Mouse (Mus musculus) C2C12 (cell line): ENCODE measurements around the gene Apaf1. TPM values are rescaled to one million over a fixed set of nuclear protein-coding genes. Genes with fewer than 3 reads are reported as not detected.

Source experiments
- H3K27me3 ChIP-seq: one replicate; pipeline ENCODE4 v1.6.1; 2011; ENCODE audit not compliant: control insufficient read depth, insufficient read depth, insufficient read length
- H3K36me3 ChIP-seq: one replicate; pipeline ENCODE4 v1.6.1; 2011; ENCODE audit not compliant: control insufficient read depth, insufficient read depth
- H3K4me3 ChIP-seq: one replicate; pipeline ENCODE4 v1.5.1; 2011; ENCODE audit warnings: mild to moderate bottlenecking, control low read depth; ENCODE audit not compliant: poor library complexity, insufficient read depth, severe bottlenecking
- H3K79me2 ChIP-seq: one replicate; pipeline ENCODE4 v1.6.1; 2011; ENCODE audit not compliant: control insufficient read depth, insufficient read depth
- H3K79me3 ChIP-seq: one replicate; pipeline ENCODE4 v1.6.1; 2011; ENCODE audit warnings: low read depth, control low read depth
- H3ac ChIP-seq: one replicate; pipeline ENCODE3; 2011; ENCODE audit warnings: low read depth; ENCODE audit not compliant: control insufficient read depth, insufficient read length
- CEBPB ChIP-seq: IDR thresholded peaks from one replicate; pipeline ENCODE4 v1.6.1; 2011; ENCODE audit warnings: low read depth, mild to moderate bottlenecking, control low read depth, moderate library complexity
- CTCF ChIP-seq: IDR thresholded peaks from one replicate; pipeline ENCODE4 v1.5.1; 2011; ENCODE audit not compliant: control insufficient read depth, insufficient read depth, insufficient read length
- FOSL1 ChIP-seq: IDR thresholded peaks from one replicate; pipeline ENCODE4 v1.8.0; 2011; ENCODE audit warnings: mild to moderate bottlenecking, low read length; ENCODE audit not compliant: poor library complexity, insufficient read depth, severe bottlenecking
- MAX ChIP-seq: IDR thresholded peaks from one replicate; pipeline ENCODE4 v1.6.1; 2011; ENCODE audit warnings: mild to moderate bottlenecking, control low read depth
- MYOD1 ChIP-seq: IDR thresholded peaks from one replicate; pipeline ENCODE4 v1.6.1; 2011; ENCODE audit warnings: low read depth; ENCODE audit not compliant: control insufficient read depth, insufficient read length
- MYOG ChIP-seq: IDR thresholded peaks from one replicate; pipeline ENCODE4 v1.6.1; 2011; ENCODE audit not compliant: control insufficient read depth, insufficient read length; ENCODE audit errors: extremely low read depth
- USF1 ChIP-seq: IDR thresholded peaks from one replicate; pipeline ENCODE4 v1.6.1; 2011; ENCODE audit warnings: low read depth, mild to moderate bottlenecking, control low read depth, moderate library complexity
- polyA plus RNA-seq: library from polyadenylated mRNA; unstranded; fragments of >200 nt; fragmentation: generic; extraction: Trizol; gene quantifications from one replicate; pipeline ENCODE4 v1.2.1, GENCODE M21; 2012; ENCODE audit warnings: missing spikeins

Gene Apaf1
- polyA plus RNA-seq, 1 experiment = 5.9 TPM

GRCm38 (mm10) chr10:91033942-91034341 lies 48.6 kb downstream of the Apaf1 start:
- TF ChIP-seq MYOG (no peak), CTCF (peak; percentile 53), MYOD1 (no peak)
- H3K79me3 ChIP-seq = no peaks in the 10 kb centered on the region
- no peak overlapping the region for H3ac ChIP-seq
- H3K36me3 ChIP-seq = peaks cover 36% of the 10 kb centered on the region
- no peak overlapping the region for H3K4me3 ChIP-seq
- H3K79me2 ChIP-seq = no peaks in the 10 kb centered on the region
- no peaks in the 10 kb centered on the region for H3K27me3 ChIP-seq

DNA sequence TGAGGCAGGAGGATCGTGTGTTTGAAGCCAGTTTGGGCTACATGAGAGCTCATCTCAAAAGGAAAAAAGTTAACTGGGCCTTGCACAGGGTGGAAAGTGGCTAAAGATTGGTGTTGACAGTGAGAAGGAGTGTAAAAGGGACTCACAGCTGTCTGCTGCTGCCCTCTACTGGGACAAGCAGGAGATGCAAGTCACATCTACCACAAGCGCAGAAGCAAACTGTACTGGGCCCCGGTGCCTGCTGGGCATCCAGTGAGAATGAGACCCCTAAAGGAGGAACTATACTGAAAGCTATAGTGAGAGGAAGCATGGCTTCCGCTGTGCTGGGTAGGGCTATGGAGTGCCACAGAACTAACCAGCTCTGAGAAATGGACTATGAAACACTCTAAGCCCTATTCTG lies 50.2 kb downstream of the Apaf1 start:
- no peak overlapping the region for H3ac ChIP-seq
- TF ChIP-seq MYOG (no peak), MAX (no peak), USF1 (no peak), CTCF (peak; percentile 53)
- H3K27me3 ChIP-seq = no peaks in the 10 kb centered on the region
- H3K79me3 ChIP-seq = no peaks in the 10 kb centered on the region
- no peak overlapping the region for H3K4me3 ChIP-seq
- no peaks in the 10 kb centered on the region for H3K79me2 ChIP-seq
- H3K36me3 ChIP-seq = peaks cover 35% of the 10 kb centered on the region

DNA sequence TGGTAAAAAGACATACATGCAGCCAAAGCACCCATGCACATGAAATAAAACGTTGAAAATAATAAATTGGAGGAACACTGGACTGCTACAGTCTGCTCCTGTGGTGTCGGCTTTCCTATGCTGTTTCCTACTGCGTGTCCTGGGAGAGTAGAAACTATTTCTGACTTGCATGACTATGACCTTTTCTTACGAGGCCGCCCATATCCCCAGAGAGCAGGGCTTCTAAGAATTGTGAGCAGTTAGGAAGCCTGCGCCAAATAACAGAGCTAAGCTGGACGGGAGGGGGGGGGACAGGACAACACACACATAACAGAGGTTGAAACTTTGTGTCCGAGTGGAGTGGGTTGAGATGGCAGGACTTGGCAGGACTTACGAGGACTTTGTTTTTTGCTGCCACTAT lies 51.4 kb downstream of the Apaf1 start:
- Histone ChIP-seq H3K27me3 (no peaks in the 10 kb centered on the region), H3K79me2 (no peaks in the 10 kb centered on the region), H3K79me3 (no peaks in the 10 kb centered on the region), H3K36me3 (peaks cover 27% of the 10 kb centered on the region), H3ac (no peak overlapping the region), H3K4me3 (no peak overlapping the region)
- no peak for TF ChIP-seq MAX
- TF ChIP-seq CEBPB = no peak
- TF ChIP-seq MYOG = no peak
- TF ChIP-seq CTCF = no peak
- TF ChIP-seq MYOD1 = no peak
- no peak for TF ChIP-seq USF1
- TF ChIP-seq FOSL1 = no peak

DNA sequence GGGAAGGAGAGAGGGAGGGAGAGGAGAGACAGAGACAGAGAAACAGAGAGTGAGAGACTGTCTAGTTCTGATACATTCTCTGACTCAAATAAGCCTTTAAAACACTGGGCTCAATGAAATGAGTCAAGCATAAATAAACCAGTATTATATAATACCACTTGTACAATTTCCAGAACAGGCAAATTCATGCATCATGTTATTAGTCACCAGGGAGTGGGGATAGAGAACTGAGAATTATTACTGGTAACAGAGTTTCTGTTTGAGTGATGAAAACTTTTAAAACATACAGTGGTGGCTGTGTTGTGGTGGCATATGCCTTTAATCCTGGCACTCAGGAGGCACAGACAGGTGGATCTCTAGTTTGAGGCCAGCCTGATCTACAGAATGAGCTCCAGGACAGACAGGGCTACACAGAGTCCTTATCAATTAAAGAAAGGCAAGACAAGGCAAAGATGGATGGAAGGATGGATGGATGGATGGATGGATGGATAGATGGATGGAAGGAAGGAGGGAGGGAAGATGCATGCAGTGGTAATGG lies 53.5 kb downstream of the Apaf1 start:
- Histone ChIP-seq H3K36me3 (peaks cover 23% of the 10 kb centered on the region), H3ac (no peak overlapping the region), H3K27me3 (no peaks in the 10 kb centered on the region), H3K79me3 (no peaks in the 10 kb centered on the region), H3K79me2 (no peaks in the 10 kb centered on the region), H3K4me3 (no peak overlapping the region)
- no peak for TF ChIP-seq USF1
- no peak for TF ChIP-seq MYOD1
- no peak for TF ChIP-seq FOSL1
- no peak for TF ChIP-seq MYOG
- TF ChIP-seq MAX = no peak
- no peak for TF ChIP-seq CEBPB
- no peak for TF ChIP-seq CTCF

DNA sequence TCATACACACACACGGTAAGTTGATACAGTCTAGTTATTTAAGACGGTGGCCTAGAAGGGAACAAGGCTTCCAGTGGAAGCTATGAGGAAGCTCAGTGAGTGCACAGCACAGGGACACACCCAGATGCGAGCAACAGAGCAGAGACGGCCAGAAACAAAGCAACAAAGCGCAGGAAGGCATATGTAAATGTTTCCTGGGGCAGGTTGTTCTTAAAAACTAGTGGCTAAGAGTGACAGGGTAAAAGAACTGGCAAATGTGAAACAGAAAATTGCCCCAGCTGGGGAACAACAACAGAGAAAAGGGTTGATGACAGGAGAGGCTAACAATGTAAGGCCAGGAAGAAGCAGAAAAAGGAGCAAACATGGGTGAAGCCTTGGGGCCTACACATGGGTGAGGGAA lies 54.6 kb downstream of the Apaf1 start:
- Histone ChIP-seq H3ac (no peak overlapping the region), H3K4me3 (no peak overlapping the region), H3K79me3 (no peaks in the 10 kb centered on the region), H3K79me2 (no peaks in the 10 kb centered on the region), H3K27me3 (no peaks in the 10 kb centered on the region), H3K36me3 (peaks cover 23% of the 10 kb centered on the region)
- no peak for TF ChIP-seq FOSL1
- no peak for TF ChIP-seq MYOD1
- TF ChIP-seq MAX = no peak
- no peak for TF ChIP-seq USF1
- TF ChIP-seq CEBPB = no peak
- no peak for TF ChIP-seq MYOG
- TF ChIP-seq CTCF = no peak

DNA sequence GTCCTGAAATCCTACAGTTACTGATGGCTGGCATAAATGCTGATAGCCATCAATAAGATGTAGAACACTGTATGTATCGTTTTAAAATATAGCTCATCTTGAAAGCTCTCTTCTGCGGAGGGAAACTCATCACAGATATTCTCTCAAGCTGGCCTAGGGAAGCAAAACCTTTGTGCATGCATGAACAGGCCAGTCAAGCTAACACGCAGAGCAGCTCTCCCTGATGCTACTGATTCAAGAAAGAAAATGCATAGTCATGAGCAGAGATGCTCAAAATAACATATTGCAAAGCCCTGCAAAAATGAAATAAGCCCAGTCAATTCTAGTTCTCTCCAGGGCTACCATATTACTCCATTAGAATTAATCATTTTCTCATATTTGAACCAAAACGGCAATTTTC lies 55.1 kb downstream of the Apaf1 start:
- TF ChIP-seq CEBPB (no peak), MAX (no peak), MYOG (no peak), MYOD1 (no peak), FOSL1 (no peak), CTCF (no peak), USF1 (no peak)

More for the DNA sequence above, 55.1 kb downstream of the Apaf1 start:
- Histone ChIP-seq H3K4me3 (no peak overlapping the region), H3K27me3 (no peaks in the 10 kb centered on the region), H3K79me3 (no peaks in the 10 kb centered on the region), H3K36me3 (peaks cover 23% of the 10 kb centered on the region), H3K79me2 (no peaks in the 10 kb centered on the region), H3ac (no peak overlapping the region)
